Mouse (Mus musculus): Measurements from ENCODE around the gene Olfr1274-ps. TPM values are rescaled to one million over a fixed set of nuclear protein-coding genes. Genes with fewer than 3 reads are reported as not detected.
"Not testable (repeated sequence)": the region's sequence is repeated elsewhere in the genome, so short reads cannot be mapped to it uniquely, and the experiment has no call there.

Olfr1274-ps gene
- not detected in 2 replicates for polyA plus RNA-seq (2015; fragmentation: Nextera tagmentation; extraction: Ambion mirVana)

- 82% methylated on average over 5 of the region's 7 CpGs for WGBS
- not testable (repeated sequence) for H3K4me2 ChIP-seq (replicated peaks; ENCODE audit: low read depth, low read length); H3K9ac ChIP-seq (replicated peaks; ENCODE audit: low read length); H3K27me3 ChIP-seq (ENCODE audit: insufficient read depth, low read length); H3K4me3 ChIP-seq (ENCODE audit: low read length); H3K36me3 ChIP-seq (ENCODE audit: insufficient read depth, low read length); H3K4me1 ChIP-seq (ENCODE audit: insufficient read depth, low read length); H3K9me3 ChIP-seq (ENCODE audit: low read length); H3K27ac ChIP-seq (ENCODE audit: low read length); ATAC-seq (ENCODE audit: low FRiP score, low TSS enrichment)
Measured at GRCm38 (mm10) chr2:90398633-90399107, at the start of gene Olfr1274-ps. Gene Olfr1274-ps, plus strand, starts transcription at chr2:90398683.

- H3K4me2 ChIP-seq (replicated peaks; ENCODE audit: low read depth, low read length); H3K9ac ChIP-seq (replicated peaks; ENCODE audit: low read length); H3K4me3 ChIP-seq (ENCODE audit: low read length); H3K27me3 ChIP-seq (ENCODE audit: insufficient read depth, low read length); H3K9me3 ChIP-seq (ENCODE audit: low read length); H3K4me1 ChIP-seq (ENCODE audit: insufficient read depth, low read length); H3K36me3 ChIP-seq (ENCODE audit: insufficient read depth, low read length); H3K27ac ChIP-seq (ENCODE audit: low read length): not testable (repeated sequence)
- ATAC-seq (ENCODE audit: low FRiP score, low TSS enrichment) = 0 out of 2 replicates have a peak, but pooled peaks have one; percentile 31
- WGBS = no CpG with 5 or more reads among the region's 6 CpGs
Measured at GRCm38 (mm10) chr2:90351047-90351446, 47.4 kb upstream of the Olfr1274-ps start.

GRCm38 (mm10) chr2:90351540-90351939, 46.9 kb upstream of the Olfr1274-ps start:
- H3K9ac ChIP-seq (replicated peaks; ENCODE audit: low read length); ATAC-seq (ENCODE audit: low FRiP score, low TSS enrichment); H3K4me3 ChIP-seq (ENCODE audit: low read length); H3K9me3 ChIP-seq (ENCODE audit: low read length); H3K27ac ChIP-seq (ENCODE audit: low read length); H3K4me2 ChIP-seq (replicated peaks; ENCODE audit: low read depth, low read length); H3K36me3 ChIP-seq (ENCODE audit: insufficient read depth, low read length); H3K4me1 ChIP-seq (ENCODE audit: insufficient read depth, low read length); H3K27me3 ChIP-seq (ENCODE audit: insufficient read depth, low read length): not testable (repeated sequence)
- WGBS = no CpG with 5 or more reads among the region's 3 CpGs

GRCm38 (mm10) chr2:90359229-90359628, 39.3 kb upstream of the Olfr1274-ps start:
- not testable (repeated sequence) for ATAC-seq (ENCODE audit: low FRiP score, low TSS enrichment); H3K36me3 ChIP-seq (ENCODE audit: insufficient read depth, low read length); H3K4me3 ChIP-seq (ENCODE audit: low read length); H3K4me1 ChIP-seq (ENCODE audit: insufficient read depth, low read length); H3K4me2 ChIP-seq (replicated peaks; ENCODE audit: low read depth, low read length); H3K9ac ChIP-seq (replicated peaks; ENCODE audit: low read length); H3K27ac ChIP-seq (ENCODE audit: low read length); H3K9me3 ChIP-seq (ENCODE audit: low read length); H3K27me3 ChIP-seq (ENCODE audit: insufficient read depth, low read length)
- no CpG with 5 or more reads among the region's 5 CpGs for WGBS

GRCm38 (mm10) chr2:90360199-90360598, 38.3 kb upstream of the Olfr1274-ps start:
- H3K4me2 ChIP-seq (replicated peaks; ENCODE audit: low read depth, low read length); H3K27me3 ChIP-seq (ENCODE audit: insufficient read depth, low read length); H3K9ac ChIP-seq (replicated peaks; ENCODE audit: low read length); H3K4me3 ChIP-seq (ENCODE audit: low read length); ATAC-seq (ENCODE audit: low FRiP score, low TSS enrichment); H3K36me3 ChIP-seq (ENCODE audit: insufficient read depth, low read length); H3K9me3 ChIP-seq (ENCODE audit: low read length); H3K27ac ChIP-seq (ENCODE audit: low read length); H3K4me1 ChIP-seq (ENCODE audit: insufficient read depth, low read length): not testable (repeated sequence)
- no CpG with 5 or more reads among the region's 4 CpGs for WGBS

GRCm38 (mm10) chr2:90414110-90414821, 15.8 kb downstream of the Olfr1274-ps start:
- H3K36me3 ChIP-seq (ENCODE audit: insufficient read depth, low read length); ATAC-seq (ENCODE audit: low FRiP score, low TSS enrichment); H3K9me3 ChIP-seq (ENCODE audit: low read length); H3K4me3 ChIP-seq (ENCODE audit: low read length); H3K4me1 ChIP-seq (ENCODE audit: insufficient read depth, low read length); H3K4me2 ChIP-seq (replicated peaks; ENCODE audit: low read depth, low read length); H3K27ac ChIP-seq (ENCODE audit: low read length); H3K9ac ChIP-seq (replicated peaks; ENCODE audit: low read length); H3K27me3 ChIP-seq (ENCODE audit: insufficient read depth, low read length): not testable (repeated sequence)
- 67% methylated on average over 4 of the region's 4 CpGs for WGBS

- H3K4me1 ChIP-seq (ENCODE audit: insufficient read depth, low read length); H3K27me3 ChIP-seq (ENCODE audit: insufficient read depth, low read length); H3K4me3 ChIP-seq (ENCODE audit: low read length); H3K4me2 ChIP-seq (replicated peaks; ENCODE audit: low read depth, low read length); H3K27ac ChIP-seq (ENCODE audit: low read length); H3K9ac ChIP-seq (replicated peaks; ENCODE audit: low read length); H3K36me3 ChIP-seq (ENCODE audit: insufficient read depth, low read length); H3K9me3 ChIP-seq (ENCODE audit: low read length); ATAC-seq (ENCODE audit: low FRiP score, low TSS enrichment): not testable (repeated sequence)
- 90% methylated on average over 6 of the region's 6 CpGs for WGBS
Measured at GRCm38 (mm10) chr2:90422282-90422681, 23.8 kb downstream of the Olfr1274-ps start.

GRCm38 (mm10) chr2:90424937-90425336, 26.5 kb downstream of the Olfr1274-ps start:
- not testable (repeated sequence) for H3K4me3 ChIP-seq (ENCODE audit: low read length); H3K4me1 ChIP-seq (ENCODE audit: insufficient read depth, low read length); H3K36me3 ChIP-seq (ENCODE audit: insufficient read depth, low read length); H3K9ac ChIP-seq (replicated peaks; ENCODE audit: low read length); H3K4me2 ChIP-seq (replicated peaks; ENCODE audit: low read depth, low read length); H3K27me3 ChIP-seq (ENCODE audit: insufficient read depth, low read length); H3K9me3 ChIP-seq (ENCODE audit: low read length); H3K27ac ChIP-seq (ENCODE audit: low read length); ATAC-seq (ENCODE audit: low FRiP score, low TSS enrichment)
- WGBS = no CpG with 5 or more reads among the region's 4 CpGs

- not testable (repeated sequence) for H3K9me3 ChIP-seq (ENCODE audit: low read length); H3K4me3 ChIP-seq (ENCODE audit: low read length); H3K4me2 ChIP-seq (replicated peaks; ENCODE audit: low read depth, low read length); H3K27me3 ChIP-seq (ENCODE audit: insufficient read depth, low read length); H3K27ac ChIP-seq (ENCODE audit: low read length); H3K4me1 ChIP-seq (ENCODE audit: insufficient read depth, low read length); H3K36me3 ChIP-seq (ENCODE audit: insufficient read depth, low read length); H3K9ac ChIP-seq (replicated peaks; ENCODE audit: low read length); ATAC-seq (ENCODE audit: low FRiP score, low TSS enrichment)
- WGBS = no CpG with 5 or more reads among the region's 11 CpGs
Measured at GRCm38 (mm10) chr2:90428988-90429717, 30.7 kb downstream of the Olfr1274-ps start.

- H3K27me3 ChIP-seq (ENCODE audit: insufficient read depth, low read length); H3K27ac ChIP-seq (ENCODE audit: low read length); H3K36me3 ChIP-seq (ENCODE audit: insufficient read depth, low read length); H3K9ac ChIP-seq (replicated peaks; ENCODE audit: low read length); H3K4me3 ChIP-seq (ENCODE audit: low read length); H3K4me2 ChIP-seq (replicated peaks; ENCODE audit: low read depth, low read length); H3K4me1 ChIP-seq (ENCODE audit: insufficient read depth, low read length); H3K9me3 ChIP-seq (ENCODE audit: low read length): not testable (repeated sequence)
- peak; percentile 51; the same call in 1 of the 2 replicates for ATAC-seq (ENCODE audit: low FRiP score, low TSS enrichment)
- no CpG with 5 or more reads among the region's 4 CpGs for WGBS
Measured at GRCm38 (mm10) chr2:90429782-90430181, 31.3 kb downstream of the Olfr1274-ps start.
